Mouse (Mus musculus) right cerebral cortex, postnatal 25 days (tissue): ENCODE measurements around the gene Fry.
"Not testable (repeated sequence)": the region's sequence is repeated elsewhere in the genome, so short reads cannot be mapped to it uniquely, and the experiment has no call there.

Experiments
- DNase-seq: peaks from one replicate; pipeline ENCODE4 v3.0.0; 2022

Fry gene

GRCm38 (mm10) chr5:150477364-150477763 lies 358.9 kb downstream of the Fry start:
- no peak for DNase-seq

GRCm38 (mm10) chr5:150478612-150479011 lies 360.2 kb downstream of the Fry start:
- DNase-seq, result no peak

DNA sequence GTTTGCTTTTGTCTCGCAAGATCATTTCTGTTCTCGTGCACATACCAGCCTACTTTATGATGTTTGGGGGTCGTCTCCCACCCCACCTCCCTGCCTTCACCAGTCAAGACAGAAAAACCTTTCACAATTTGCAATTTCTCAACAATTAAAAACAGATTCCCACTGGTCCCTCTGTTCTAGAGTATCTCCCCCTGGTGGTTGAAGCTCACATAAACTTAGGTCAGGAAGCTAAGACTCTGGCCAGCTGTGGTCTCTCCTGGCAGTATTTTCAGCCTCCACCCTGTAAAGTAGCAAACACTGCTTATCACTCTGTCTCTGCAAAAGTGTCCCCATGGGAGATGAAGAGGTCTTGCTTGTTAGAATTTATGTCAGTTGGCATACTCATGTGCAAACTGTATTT lies 366.8 kb downstream of the Fry start:
- DNase-seq, result no peak

- no peak for DNase-seq
These were observed 371.8 kb downstream of the Fry start for GRCm38 (mm10) chr5:150490285-150490684.

- no peak for DNase-seq
These were observed 372.4 kb downstream of the Fry start for GRCm38 (mm10) chr5:150490821-150491220.

DNA sequence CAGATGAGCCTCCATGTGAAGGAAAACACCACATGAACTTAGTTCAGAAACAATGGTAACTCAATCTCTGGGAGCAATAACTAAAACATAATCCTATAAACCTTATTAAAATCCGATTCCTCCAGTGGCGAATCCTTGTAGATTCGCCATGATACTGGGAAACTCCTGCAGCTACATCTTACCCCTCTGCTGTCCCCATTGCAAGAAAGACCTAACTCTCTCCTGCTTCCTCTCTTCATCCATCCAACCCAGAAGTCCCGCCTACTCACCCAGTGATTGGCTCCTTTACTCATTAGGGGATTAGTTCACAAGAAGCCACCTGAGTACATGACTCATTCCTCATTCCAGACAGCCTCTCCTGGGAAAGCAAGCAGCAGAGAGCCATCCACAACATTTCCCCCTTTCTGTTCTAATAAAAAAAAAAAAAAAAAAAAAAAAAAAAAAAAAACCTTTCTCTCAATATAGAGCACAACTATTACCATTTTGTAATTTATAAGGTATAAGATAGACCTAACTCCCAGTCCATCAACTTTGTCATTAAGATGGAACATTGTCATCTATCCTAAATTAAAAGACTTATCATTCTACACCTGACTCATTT lies 373.2 kb downstream of the Fry start:
- not testable (repeated sequence) for DNase-seq

DNA sequence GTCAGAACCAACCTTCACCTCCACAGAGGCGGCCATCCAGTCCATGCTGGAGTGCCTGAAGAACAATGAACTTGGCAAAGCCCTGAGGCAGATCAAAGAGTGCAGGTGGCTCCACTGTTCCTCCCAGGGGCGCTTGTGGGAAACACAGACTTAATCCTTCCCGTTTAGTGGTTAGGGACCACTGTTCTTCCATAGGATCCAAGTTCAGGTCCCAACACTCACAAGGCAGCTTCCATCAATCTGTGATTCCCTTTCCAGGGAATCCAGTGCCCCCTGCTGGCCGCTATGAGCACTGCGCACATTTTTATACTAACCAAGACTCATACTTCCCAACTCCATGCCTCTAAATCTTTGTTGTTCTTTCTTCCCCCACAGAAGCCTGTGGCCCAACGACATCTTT lies 377.3 kb downstream of the Fry start:
- DNase-seq, result no peak

GRCm38 (mm10) chr5:150510451-150511225 lies 392.2 kb downstream of the Fry start:
- DNase-seq, result no peak

GRCm38 (mm10) chr5:150513264-150513663 lies 394.8 kb downstream of the Fry start:
- no peak for DNase-seq

- DNase-seq, result no peak
These were observed 395.6 kb downstream of the Fry start for GRCm38 (mm10) chr5:150514027-150514426.

DNA sequence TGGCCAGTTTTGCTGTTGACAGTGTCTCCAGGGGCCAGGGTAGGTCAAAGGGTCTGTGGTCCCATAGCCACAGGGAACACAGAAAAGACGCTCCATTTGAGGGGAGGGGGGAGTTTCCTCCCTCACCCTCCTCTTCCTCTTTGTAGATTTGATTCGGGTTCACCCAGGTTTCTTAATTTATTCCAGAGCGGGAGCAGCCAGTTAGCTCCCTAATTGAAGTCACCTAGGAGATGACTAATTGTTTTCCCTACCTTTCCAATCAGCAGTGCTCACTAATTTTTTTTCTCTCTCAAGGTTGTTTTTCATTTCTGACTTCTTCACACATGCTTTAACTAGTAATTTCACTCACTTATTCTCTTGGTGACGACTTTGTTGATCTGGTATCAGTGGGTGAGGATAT lies 399.6 kb downstream of the Fry start, which contains the start of gene Zar1l:
Gene Zar1l (minus strand): TSS at position 101 of the 400 bp plus-strand sequence.
- DNase-seq, result no peak

DNA sequence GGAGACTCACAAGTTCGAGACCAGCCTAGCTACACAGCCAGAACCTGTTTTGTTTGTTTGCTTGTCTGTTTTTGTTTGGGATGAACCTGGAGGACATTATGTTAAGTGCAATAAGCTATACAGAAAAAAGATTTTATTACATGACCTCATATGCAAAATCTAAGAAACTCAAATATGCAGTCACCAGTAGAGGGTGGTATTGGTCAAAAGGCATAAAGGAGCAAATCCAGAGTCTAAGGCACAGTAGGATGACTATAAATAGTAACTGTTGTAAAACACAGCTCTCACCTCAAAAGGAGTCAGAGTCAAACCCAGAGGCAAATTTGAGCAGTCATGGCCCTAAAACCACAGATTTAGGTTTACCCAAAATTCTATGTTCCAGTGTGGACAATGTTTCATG lies 401.1 kb downstream of the Fry start:
- no peak for DNase-seq

- peak; percentile 90 for DNase-seq
These were observed 403.8 kb downstream of the Fry start, which contains the start of gene Brca2 for GRCm38 (mm10) chr5:150521937-150522866. Brca2 (plus strand) TSS chr5:150522630.

- no peak for DNase-seq
These were observed 404.4 kb downstream of the Fry start for GRCm38 (mm10) chr5:150522867-150523234.

DNA sequence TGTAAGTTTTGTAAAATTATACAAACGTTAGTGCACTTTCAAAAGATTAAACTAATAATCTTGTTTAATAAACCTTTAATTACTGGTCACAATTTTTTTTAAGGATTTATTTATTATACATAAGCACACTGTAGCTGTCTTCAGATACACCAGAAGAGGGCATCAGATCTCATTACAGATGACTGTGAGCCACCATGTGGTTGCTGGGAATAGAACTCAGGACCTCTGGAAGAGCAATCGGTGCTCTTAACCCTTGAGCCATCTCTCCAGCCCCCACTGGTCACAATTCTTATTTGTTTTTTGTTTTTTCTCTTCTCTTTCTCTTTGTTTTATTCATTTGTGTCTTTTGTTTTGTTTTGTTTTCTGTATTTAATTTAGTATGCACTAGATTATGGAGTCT lies 406.8 kb downstream of the Fry start:
- DNase-seq, result no peak

DNA sequence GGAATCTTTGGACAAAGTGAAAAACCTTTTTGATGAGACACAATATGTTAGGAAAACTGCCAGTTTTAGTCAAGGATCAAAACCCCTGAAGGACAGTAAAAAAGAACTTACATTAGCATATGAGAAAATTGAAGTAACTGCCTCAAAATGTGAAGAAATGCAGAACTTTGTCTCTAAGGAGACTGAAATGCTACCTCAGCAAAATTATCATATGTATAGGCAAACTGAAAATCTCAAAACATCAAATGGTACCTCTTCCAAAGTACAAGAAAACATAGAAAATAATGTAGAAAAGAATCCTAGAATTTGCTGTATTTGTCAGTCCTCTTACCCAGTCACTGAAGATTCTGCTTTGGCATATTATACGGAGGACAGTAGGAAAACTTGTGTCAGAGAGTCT lies 422.9 kb downstream of the Fry start:
- DNase-seq, result no peak

DNA sequence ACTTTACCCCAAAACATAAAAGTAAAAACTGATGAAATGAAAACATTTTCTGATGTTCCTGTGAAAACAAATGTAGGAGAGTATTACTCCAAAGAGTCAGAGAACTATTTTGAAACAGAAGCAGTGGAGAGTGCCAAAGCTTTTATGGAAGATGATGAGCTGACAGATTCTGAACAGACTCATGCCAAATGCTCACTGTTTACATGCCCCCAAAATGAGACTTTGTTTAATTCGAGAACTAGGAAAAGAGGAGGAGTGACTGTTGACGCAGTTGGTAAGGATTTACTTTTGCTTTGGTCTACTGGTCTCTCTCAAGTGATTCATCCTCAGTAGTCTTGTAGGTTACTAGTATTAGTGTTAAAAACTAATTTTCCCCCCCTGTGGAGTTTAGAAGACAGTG lies 424.7 kb downstream of the Fry start:
- no peak for DNase-seq
